Mouse (Mus musculus): ENCODE measurements at regions not wholly inside any gene's neighbourhood (a gene's known extent, or its start where the extent isn't known, plus 50 kb on each side); places are given as distances from the start of the nearest gene placed in this dataset.

GRCm38 (mm10) chr2:148292442-148292841, 102.7 kb upstream of the Sstr4 start:
- no peak for DNase-seq

GRCm38 (mm10) chr2:148292895-148293294, 102.2 kb upstream of the Sstr4 start:
- no peak for DNase-seq

- no peak for DNase-seq
Observed at GRCm38 (mm10) chr2:148300879-148301278, 94.3 kb upstream of the Sstr4 start.

GRCm38 (mm10) chr2:148312255-148312654, 82.9 kb upstream of the Sstr4 start:
- DNase-seq = no peak

- DNase-seq = no peak
Observed at GRCm38 (mm10) chr2:148320896-148321295, 74.2 kb upstream of the Sstr4 start.

GRCm38 (mm10) chr2:148325362-148325761, 69.8 kb upstream of the Sstr4 start:
- DNase-seq = no peak

- no peak for DNase-seq
Observed at GRCm38 (mm10) chr2:148325854-148326387, 69.2 kb upstream of the Sstr4 start.

DNA sequence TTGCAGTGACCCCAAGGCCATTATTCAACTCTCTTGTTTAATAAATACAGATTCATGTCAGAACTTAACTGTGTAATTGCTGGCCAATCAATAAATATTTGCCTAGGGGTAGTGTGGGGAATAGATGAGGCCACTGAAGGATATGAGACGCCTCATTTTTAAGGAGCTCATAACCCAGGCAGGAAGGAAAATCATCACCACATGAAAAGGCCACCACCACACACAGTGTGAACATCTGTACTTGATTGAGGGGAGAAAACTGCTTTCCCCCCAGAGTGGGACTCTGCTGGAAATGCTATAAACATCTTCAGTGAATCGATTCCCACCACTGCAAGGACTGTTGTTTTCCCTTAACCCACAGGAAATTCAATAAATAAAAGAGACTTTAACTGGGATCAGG, 68.7 kb upstream of the Sstr4 start:
- DNase-seq = no peak

- DNase-seq = no peak
Observed at GRCm38 (mm10) chr2:148327552-148327951, 67.6 kb upstream of the Sstr4 start.

DNA sequence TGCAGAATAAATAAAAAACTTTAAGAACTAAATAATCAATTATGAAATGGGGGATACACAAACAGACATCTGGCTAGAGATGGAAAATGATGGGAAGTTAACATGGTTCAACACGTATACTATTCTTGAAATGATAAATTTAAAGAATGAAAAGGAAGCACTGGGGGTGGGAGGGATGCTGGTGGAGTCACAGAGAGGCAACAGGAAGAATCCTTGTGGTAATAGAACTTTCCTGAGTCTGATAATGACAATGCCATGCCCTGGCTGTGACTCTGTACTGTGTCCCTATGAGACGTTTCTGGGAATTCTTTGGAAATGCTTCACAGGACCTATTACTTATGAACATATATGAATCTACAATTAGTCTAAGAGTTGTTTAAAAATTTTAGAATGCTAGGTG, 64.8 kb upstream of the Sstr4 start:
- DNase-seq = no peak

- no peak for DNase-seq
Observed at GRCm38 (mm10) chr2:148334555-148334954, 60.6 kb upstream of the Sstr4 start.

DNA sequence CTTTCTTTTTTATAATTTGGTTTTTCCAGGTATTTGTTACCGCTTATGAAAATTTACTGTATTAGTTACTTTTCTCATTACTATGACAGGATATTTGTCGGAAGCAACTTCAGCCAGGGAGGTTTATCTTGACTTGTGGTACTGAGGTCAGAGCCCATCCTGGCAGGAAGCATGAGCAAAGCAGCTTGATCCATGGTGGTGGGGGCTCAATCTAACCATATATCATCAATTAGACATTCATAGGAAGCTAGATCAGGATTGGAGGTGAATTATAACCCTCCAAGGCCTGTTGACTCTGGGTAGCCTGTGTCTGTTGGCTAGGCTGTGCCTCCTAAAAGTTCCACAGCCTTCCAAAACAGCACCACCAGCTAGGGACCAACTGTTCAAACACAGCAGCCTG, 58.5 kb upstream of the Sstr4 start:
- no peak for DNase-seq

- DNase-seq = no peak
Observed at GRCm38 (mm10) chr2:148338308-148338768, 56.8 kb upstream of the Sstr4 start.

GRCm38 (mm10) chr2:148338894-148339293, 56.2 kb upstream of the Sstr4 start:
- no peak for DNase-seq

DNA sequence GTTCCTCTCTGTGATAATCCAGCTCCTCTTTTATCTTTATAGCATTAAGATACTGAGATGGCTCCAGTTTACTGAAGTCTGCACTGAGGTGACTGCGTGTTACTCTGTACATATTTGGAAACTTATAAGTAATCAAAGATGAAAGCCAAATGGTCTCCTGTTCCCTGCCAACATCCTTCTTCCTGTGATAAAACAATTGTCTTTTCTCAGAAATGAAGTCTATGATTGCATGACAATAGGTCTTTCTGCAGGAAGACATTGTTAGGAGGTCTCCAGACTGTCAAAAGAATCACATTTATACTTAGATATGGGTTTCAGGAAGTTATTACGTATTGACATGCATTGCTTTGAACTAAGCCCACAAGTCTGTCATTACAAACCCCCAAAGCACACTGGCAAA, 51.0 kb upstream of the Sstr4 start:
- no peak for DNase-seq

All from cerebellum, adult 9-10 months (tissue).